Mouse (Mus musculus): ENCODE results near the gene Tymp. TPM values are rescaled to one million over a fixed set of nuclear protein-coding genes. Genes with fewer than 3 reads are reported as not detected.

The Tymp gene
- polyA plus RNA-seq, 1 experiment from 2014 or later = 3.0 TPM

GRCm38 (mm10) chr15:89377362-89377761 lies 523 bp upstream of the Tymp start:
- Histone ChIP-seq H3K9me3 (ENCODE audit: control insufficient read depth, low read length) (no peaks in the 10 kb centered on the region), H3K4me1 (replicated peaks; ENCODE audit: control insufficient read depth, insufficient read depth, low read length) (peaks cover 20% of the 10 kb centered on the region), H3K36me3 (replicated peaks; ENCODE audit: control insufficient read depth, insufficient read depth) (no peaks in the 10 kb centered on the region), H3K4me2 (replicated peaks) (no peak overlapping the region), H3K4me3 (replicated peaks; ENCODE audit: low read length) (no peak overlapping the region), H3K27ac (no peak overlapping the region), H3K27me3 (ENCODE audit: control insufficient read depth, insufficient read depth, low read length) (peaks cover 55% of the 10 kb centered on the region), H3K9ac (no peak overlapping the region)
- ATAC-seq (ENCODE audit: low FRiP score) = no peak
- WGBS = 9% methylated on average over 18 of the region's 18 CpGs
- no peak for DNase-seq (ENCODE audit: low spot score)

DNA sequence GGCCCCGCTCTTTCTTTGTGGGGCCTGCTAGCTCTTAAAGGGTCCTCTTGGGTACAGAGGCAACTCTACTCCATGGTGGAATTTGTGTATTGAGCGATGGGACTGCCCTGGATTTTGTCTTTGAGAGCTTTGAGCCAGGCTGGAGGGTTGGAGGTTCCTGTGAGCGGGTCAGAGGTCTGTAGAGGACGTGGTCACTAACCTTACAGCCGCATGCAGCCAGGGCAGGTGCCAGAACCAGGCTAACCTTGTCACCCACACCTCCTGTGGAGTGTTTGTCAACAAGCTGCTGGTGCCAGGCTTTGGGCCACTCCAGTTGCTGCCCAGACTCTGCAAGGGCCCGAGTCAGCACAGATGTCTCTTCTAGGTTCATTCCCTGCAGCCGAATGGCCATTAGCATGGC lies 799 bp downstream of the Tymp start:
- DNase-seq (ENCODE audit: low spot score) = no peak

GRCm38 (mm10) chr15:89374801-89375534 lies 1.9 kb downstream of the Tymp start:
- H3K27me3 ChIP-seq (ENCODE audit: control insufficient read depth, insufficient read depth, low read length) = peaks cover 42% of the 10 kb centered on the region
- 91% methylated on average over 17 of the region's 17 CpGs for WGBS

More for the DNA sequence above, 799 bp downstream of the Tymp start:
- no peak overlapping the region for H3K4me2 ChIP-seq (replicated peaks)
- H3K9ac ChIP-seq = no peak overlapping the region
- WGBS = 78% methylated on average over 7 of the region's 7 CpGs
- H3K9me3 ChIP-seq (ENCODE audit: control insufficient read depth, low read length) = no peaks in the 10 kb centered on the region
- H3K27me3 ChIP-seq (ENCODE audit: control insufficient read depth, insufficient read depth, low read length) = peaks cover 53% of the 10 kb centered on the region
- no peak overlapping the region for H3K27ac ChIP-seq
- H3K4me3 ChIP-seq (replicated peaks; ENCODE audit: low read length) = no peak overlapping the region
- H3K36me3 ChIP-seq (replicated peaks; ENCODE audit: control insufficient read depth, insufficient read depth) = peaks cover 13% of the 10 kb centered on the region
- no peak for ATAC-seq (ENCODE audit: low FRiP score)
- peaks cover 20% of the 10 kb centered on the region for H3K4me1 ChIP-seq (replicated peaks; ENCODE audit: control insufficient read depth, insufficient read depth, low read length)

DNA sequence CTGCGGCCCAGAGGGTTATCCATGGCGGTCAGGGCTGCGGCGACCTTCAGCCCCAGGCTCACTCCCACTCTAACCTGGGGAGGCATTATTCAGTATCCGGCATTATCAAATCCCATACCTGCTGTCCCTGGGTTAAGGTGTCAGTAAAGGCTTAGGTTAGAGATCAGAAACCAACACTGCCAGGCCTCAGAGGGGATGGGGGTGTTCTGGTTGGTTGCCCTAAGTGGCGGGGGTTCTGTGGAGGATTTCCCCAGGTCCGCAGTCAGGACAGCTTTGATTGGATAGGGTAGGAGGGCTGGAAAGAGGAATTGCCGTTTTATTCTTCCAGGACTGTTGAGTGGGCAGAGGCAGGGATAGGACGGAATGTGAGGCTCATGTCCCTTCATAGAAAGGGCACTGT lies 2.5 kb downstream of the Tymp start:
- ATAC-seq (ENCODE audit: low FRiP score) = no peak
- peak overlapping the region; percentile 91 for H3K27ac ChIP-seq
- WGBS = 52% methylated on average over 9 of the region's 9 CpGs
- H3K9ac ChIP-seq = peak overlapping the region; percentile 77
- H3K4me2 ChIP-seq (replicated peaks) = peak overlapping the region; percentile 70
- H3K4me1 ChIP-seq (replicated peaks; ENCODE audit: control insufficient read depth, insufficient read depth, low read length) = peaks cover 20% of the 10 kb centered on the region
- peak overlapping the region; percentile 61 for H3K4me3 ChIP-seq (replicated peaks; ENCODE audit: low read length)
- no peaks in the 10 kb centered on the region for H3K9me3 ChIP-seq (ENCODE audit: control insufficient read depth, low read length)
- peaks cover 30% of the 10 kb centered on the region for H3K36me3 ChIP-seq (replicated peaks; ENCODE audit: control insufficient read depth, insufficient read depth)
- DNase-seq (ENCODE audit: low spot score) = no peak
- peaks cover 36% of the 10 kb centered on the region for H3K27me3 ChIP-seq (ENCODE audit: control insufficient read depth, insufficient read depth, low read length)

More at GRCm38 (mm10) chr15:89374801-89375534, 1.9 kb downstream of the Tymp start:
- no peaks in the 10 kb centered on the region for H3K9me3 ChIP-seq (ENCODE audit: control insufficient read depth, low read length)
- H3K4me3 ChIP-seq (replicated peaks; ENCODE audit: low read length) = no peak overlapping the region
- H3K36me3 ChIP-seq (replicated peaks; ENCODE audit: control insufficient read depth, insufficient read depth) = peaks cover 23% of the 10 kb centered on the region
- 0 out of 2 replicates have a peak overlapping the region, but pooled peaks have one; percentile 70 for H3K4me2 ChIP-seq (replicated peaks)
- ATAC-seq (ENCODE audit: low FRiP score) (no peak), DNase-seq (ENCODE audit: low spot score) (no peak)
- no peak overlapping the region for H3K27ac ChIP-seq
- no peak overlapping the region for H3K9ac ChIP-seq
- H3K4me1 ChIP-seq (replicated peaks; ENCODE audit: control insufficient read depth, insufficient read depth, low read length) = peaks cover 20% of the 10 kb centered on the region

DNA sequence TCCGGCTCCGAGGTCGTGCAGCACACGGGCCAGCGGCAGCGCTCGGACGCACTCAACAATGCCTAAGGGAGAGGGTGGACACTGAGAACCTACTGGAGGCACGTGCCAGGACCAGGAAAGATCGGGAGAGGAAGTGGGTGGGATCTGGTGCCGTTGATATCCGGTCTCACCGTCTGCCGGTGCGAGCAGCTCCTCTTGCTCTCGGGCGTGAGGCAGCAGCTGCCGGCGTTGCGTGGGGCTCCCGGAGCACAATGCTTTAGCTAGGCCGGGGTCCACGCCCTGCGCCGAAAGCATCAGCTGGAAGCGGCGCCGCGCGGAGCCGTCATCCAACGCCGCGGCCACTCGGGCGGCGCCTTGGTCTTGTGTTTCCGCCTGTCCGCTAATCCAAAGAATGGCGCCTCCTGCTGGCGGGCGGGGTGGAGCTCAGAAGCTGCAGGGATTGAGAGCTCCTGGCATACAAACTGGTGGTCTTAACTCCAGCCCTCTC lies 3.0 kb downstream of the Tymp start, which contains the start of gene Sco2:
TSS of gene Sco2 (minus strand) at position 85 of the 487 bp plus-strand sequence.
- H3K9me3 ChIP-seq (ENCODE audit: control insufficient read depth, low read length) = no peaks in the 10 kb centered on the region
- H3K4me3 ChIP-seq (replicated peaks; ENCODE audit: low read length) = peak within 1 kb of the TSS; percentile 61
- DNase-seq (ENCODE audit: low spot score) = peak; percentile 92
- peaks cover 35% of the 10 kb centered on the region for H3K36me3 ChIP-seq (replicated peaks; ENCODE audit: control insufficient read depth, insufficient read depth)
- peaks cover 20% of the 10 kb centered on the region for H3K4me1 ChIP-seq (replicated peaks; ENCODE audit: control insufficient read depth, insufficient read depth, low read length)
- H3K27me3 ChIP-seq (ENCODE audit: control insufficient read depth, insufficient read depth, low read length) = peaks cover 31% of the 10 kb centered on the region
- H3K27ac ChIP-seq = peak within 1 kb of the TSS; percentile 91
- under 1% methylated on average over 42 of the region's 42 CpGs for whole genome bisulfite sequencing
- H3K4me2 ChIP-seq (replicated peaks) = peak within 1 kb of the TSS; percentile 70
- peak within 1 kb of the TSS; percentile 77 for H3K9ac ChIP-seq
- ATAC-seq (ENCODE audit: low FRiP score) = peak; percentile 87

GRCm38 (mm10) chr15:89373027-89373761 lies 3.6 kb downstream of the Tymp start:
- H3K4me1 ChIP-seq (replicated peaks; ENCODE audit: control insufficient read depth, insufficient read depth, low read length) = peaks cover 15% of the 10 kb centered on the region
- H3K36me3 ChIP-seq (replicated peaks; ENCODE audit: control insufficient read depth, insufficient read depth) = peaks cover 41% of the 10 kb centered on the region
- DNase-seq (ENCODE audit: low spot score) = peak; percentile 74
- peak; percentile 74 for ATAC-seq (ENCODE audit: low FRiP score)
- H3K9ac ChIP-seq = peak overlapping the region; percentile 77
- 2% methylated on average over 35 of the region's 35 CpGs for WGBS
- H3K9me3 ChIP-seq (ENCODE audit: control insufficient read depth, low read length) = no peaks in the 10 kb centered on the region
- peaks cover 25% of the 10 kb centered on the region for H3K27me3 ChIP-seq (ENCODE audit: control insufficient read depth, insufficient read depth, low read length)
- peak overlapping the region; percentile 61 for H3K4me3 ChIP-seq (replicated peaks; ENCODE audit: low read length)
- peak overlapping the region; percentile 70 for H3K4me2 ChIP-seq (replicated peaks)
- peak overlapping the region; percentile 91 for H3K27ac ChIP-seq

DNA sequence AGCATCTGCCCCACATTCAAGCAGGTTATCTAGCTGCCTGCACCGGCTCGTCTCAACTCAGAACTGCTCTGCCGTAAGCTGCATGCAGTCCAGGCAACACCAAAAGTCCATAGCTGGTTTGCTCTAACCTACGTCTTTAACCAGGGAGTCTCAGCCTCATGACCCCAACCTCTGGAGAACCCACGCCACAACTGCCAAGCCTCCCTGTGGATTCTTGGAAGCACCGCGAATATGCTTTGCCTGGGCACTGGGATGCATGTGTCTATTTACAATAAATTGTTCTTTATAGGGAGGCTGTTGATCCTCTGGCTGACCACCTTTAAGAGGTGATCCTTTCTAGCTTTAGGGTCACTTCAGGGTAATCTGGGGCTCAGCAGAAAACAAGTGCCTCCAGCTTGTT lies 4.3 kb downstream of the Tymp start:
- H3K9ac ChIP-seq = peak overlapping the region; percentile 77
- no peaks in the 10 kb centered on the region for H3K9me3 ChIP-seq (ENCODE audit: control insufficient read depth, low read length)
- peaks cover 18% of the 10 kb centered on the region for H3K27me3 ChIP-seq (ENCODE audit: control insufficient read depth, insufficient read depth, low read length)
- peak overlapping the region; percentile 61 for H3K4me3 ChIP-seq (replicated peaks; ENCODE audit: low read length)
- DNase-seq (ENCODE audit: low spot score) (no peak), ATAC-seq (ENCODE audit: low FRiP score) (no peak)
- peaks cover 48% of the 10 kb centered on the region for H3K36me3 ChIP-seq (replicated peaks; ENCODE audit: control insufficient read depth, insufficient read depth)
- peaks cover 15% of the 10 kb centered on the region for H3K4me1 ChIP-seq (replicated peaks; ENCODE audit: control insufficient read depth, insufficient read depth, low read length)
- 84% methylated on average over 7 of the region's 7 CpGs for WGBS
- peak overlapping the region; percentile 70 for H3K4me2 ChIP-seq (replicated peaks)
- no peak overlapping the region for H3K27ac ChIP-seq

DNA sequence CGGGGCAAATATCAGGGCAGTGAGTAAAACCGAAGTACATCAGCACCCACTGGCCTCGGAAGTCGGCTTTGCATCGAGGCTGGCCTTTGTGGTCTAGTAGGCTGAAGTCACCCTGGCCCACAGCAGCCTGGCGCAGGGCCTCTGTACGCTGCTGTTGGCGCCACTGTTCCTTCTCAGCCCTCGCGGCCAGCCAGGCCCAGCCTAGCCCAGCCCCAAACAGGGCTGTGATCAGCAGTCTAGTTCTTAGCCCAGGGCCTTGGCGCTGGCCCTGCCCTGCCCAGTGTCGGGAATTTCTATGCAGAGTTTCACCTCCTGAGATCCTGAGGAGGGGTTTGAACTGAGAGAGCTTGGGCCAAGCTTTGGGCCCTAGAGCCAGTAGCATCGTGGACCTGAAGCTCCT lies 4.8 kb downstream of the Tymp start:
- Histone ChIP-seq H3K9me3 (ENCODE audit: control insufficient read depth, low read length) (no peaks in the 10 kb centered on the region), H3K4me2 (replicated peaks) (no peak overlapping the region), H3K4me3 (replicated peaks; ENCODE audit: low read length) (no peak overlapping the region), H3K4me1 (replicated peaks; ENCODE audit: control insufficient read depth, insufficient read depth, low read length) (peaks cover 15% of the 10 kb centered on the region), H3K9ac (no peak overlapping the region), H3K27me3 (ENCODE audit: control insufficient read depth, insufficient read depth, low read length) (peaks cover 13% of the 10 kb centered on the region), H3K36me3 (replicated peaks; ENCODE audit: control insufficient read depth, insufficient read depth) (peaks cover 52% of the 10 kb centered on the region), H3K27ac (no peak overlapping the region)
- ATAC-seq (ENCODE audit: low FRiP score) = no peak
- no peak for DNase-seq (ENCODE audit: low spot score)
- WGBS = 91% methylated on average over 13 of the region's 13 CpGs

- 95% methylated on average over 4 of the region's 4 CpGs for WGBS
- DNase-seq (ENCODE audit: low spot score) (no peak), ATAC-seq (ENCODE audit: low FRiP score) (no peak)
- Histone ChIP-seq H3K4me2 (replicated peaks) (no peak overlapping the region), H3K9me3 (ENCODE audit: control insufficient read depth, low read length) (no peaks in the 10 kb centered on the region), H3K36me3 (replicated peaks; ENCODE audit: control insufficient read depth, insufficient read depth) (peaks cover 100% of the 10 kb centered on the region), H3K27me3 (ENCODE audit: control insufficient read depth, insufficient read depth, low read length) (no peaks in the 10 kb centered on the region), H3K27ac (no peak overlapping the region), H3K9ac (no peak overlapping the region), H3K4me3 (replicated peaks; ENCODE audit: low read length) (no peak overlapping the region), H3K4me1 (replicated peaks; ENCODE audit: control insufficient read depth, insufficient read depth, low read length) (no peaks in the 10 kb centered on the region)
These were observed 11.7 kb downstream of the Tymp start for GRCm38 (mm10) chr15:89365141-89365551.

Measured in hindbrain, embryonic 14.5 days (tissue).